In the genomic region with DNA sequence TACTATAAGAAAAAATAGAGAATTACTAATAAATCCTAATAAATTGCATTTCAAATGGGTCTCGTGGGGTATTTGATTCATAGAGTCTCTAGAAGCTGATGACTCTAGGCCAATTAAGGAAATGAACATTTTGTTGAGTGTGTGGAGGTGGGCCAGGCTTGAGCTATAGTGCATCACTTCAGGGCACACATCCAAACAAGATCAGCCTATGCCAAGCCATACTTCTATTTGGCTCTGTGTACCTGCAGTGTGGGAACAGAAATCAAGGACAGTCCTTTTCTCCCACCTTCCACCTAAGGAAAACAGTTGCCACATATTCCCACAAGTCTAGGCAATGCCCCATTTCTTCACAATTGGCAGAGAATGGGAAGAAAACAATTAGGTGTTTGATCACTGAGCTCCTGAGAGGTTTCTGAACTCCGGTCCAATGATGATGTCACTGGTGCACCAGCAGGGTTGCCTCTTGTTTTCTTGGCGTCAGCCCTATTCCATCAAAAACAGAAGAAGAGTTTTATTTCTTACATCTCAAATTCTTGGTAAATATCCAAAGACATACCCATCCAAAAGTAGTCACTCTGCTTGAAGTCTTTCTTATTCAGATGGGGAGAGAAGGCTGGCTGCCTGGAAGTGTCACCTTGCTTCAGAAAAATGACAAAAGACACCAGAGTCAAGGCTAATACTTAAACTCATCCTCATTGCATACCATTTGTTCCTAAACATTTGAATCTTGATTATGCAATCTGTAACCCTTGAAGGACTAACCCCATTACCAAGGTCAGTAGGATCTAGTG, we compare ENCODE assay signal across 16 mouse cellular contexts.
DNase-seq lines count a peak whose midpoint lies in the region; ATAC-seq and TF ChIP-seq lines count a peak whose summit lies in the region.
"Had no signal": no experiment of that assay in that cellular context is flagged by ENCODE, and none has a peak within 500 bp of the region (broad histone marks: within the 10 kb centered on the region; RNA-seq: fewer than 3 reads in every experiment).

No protein-coding gene starts in this region.

- no peak overlapping the region for H3K4me2 ChIP-seq in midbrain, embryonic 11.5 days
- H3K4me2 ChIP-seq: hindbrain, embryonic 15.5 days; liver, embryonic 13.5 days; neural tube, embryonic 15.5 days had no signal

- ATAC-seq in cerebellum, adult (ENCODE audit: insufficient number of reproducible peaks, low FRiP score, low TSS enrichment), result peak; percentile 51; the same call in 1 of the 2 replicates
- no peak for ATAC-seq in midbrain, embryonic 11.5 days (ENCODE audit: low FRiP score)
- ATAC-seq: Patski had no signal

- H3K9me3 ChIP-seq in midbrain, embryonic 11.5 days (ENCODE audit: control insufficient read depth, low read length), result no peaks in the 10 kb centered on the region
- H3K9me3 ChIP-seq: hindbrain, embryonic 15.5 days; liver, embryonic 13.5 days; neural tube, embryonic 15.5 days had no signal

- DNase-seq in cerebellum, postnatal 4 days (ENCODE audit: low spot score in 2 of 2), result no peak
- DNase-seq in lung, postnatal 10 days, result peak; percentile 3
- no peak for DNase-seq in lung, postnatal 25 days (ENCODE audit: low spot score)
- DNase-seq in cerebellum, adult 9-11 months, result peak; percentile 33
- no peak for DNase-seq in midbrain, embryonic 11.5 days (ENCODE audit: low spot score, missing footprints)
- no peak for DNase-seq in spleen, postnatal 14 days (ENCODE audit: low spot score in 2 of 2)
- no peak for DNase-seq in gastrocnemius, adult 2 months
- DNase-seq: kidney, adult 18-20 months; kidney, postnatal 4 days; liver, embryonic 13.5 days; retina, postnatal 1 day; thymus, postnatal 14 days had no signal

- intact Hi-C loops in gastrocnemius, adult 2 months (cut with DNase I), result no loop called here

- no peaks in the 10 kb centered on the region for H3K4me1 ChIP-seq in midbrain, embryonic 11.5 days (ENCODE audit: control insufficient read depth, insufficient read depth, low read length)
- H3K4me1 ChIP-seq: hindbrain, embryonic 15.5 days; liver, embryonic 13.5 days had no signal

- H3K27me3 ChIP-seq in midbrain, embryonic 11.5 days (ENCODE audit: control insufficient read depth, insufficient read depth, low read length), result no peaks in the 10 kb centered on the region
- H3K27me3 ChIP-seq: hindbrain, embryonic 15.5 days; liver, embryonic 13.5 days; neural tube, embryonic 15.5 days; Patski had no signal

- TF ChIP-seq CTCF in gastrocnemius, adult 2 months (IDR thresholded peaks at IDR 0.05), result no peak

- H3K9ac ChIP-seq in midbrain, embryonic 11.5 days (ENCODE audit: low read length), result no peak overlapping the region
- H3K9ac ChIP-seq: hindbrain, embryonic 15.5 days; liver, embryonic 13.5 days; neural tube, embryonic 15.5 days had no signal

- no peak overlapping the region for H3K4me3 ChIP-seq in midbrain, embryonic 11.5 days (ENCODE audit: low read depth, low read length)
- no peak overlapping the region for H3K4me3 ChIP-seq in gastrocnemius, adult 2 months
- H3K4me3 ChIP-seq: hindbrain, embryonic 15.5 days; liver, embryonic 13.5 days; neural tube, embryonic 15.5 days had no signal

- no peaks in the 10 kb centered on the region for H3K36me3 ChIP-seq in midbrain, embryonic 11.5 days (ENCODE audit: control insufficient read depth, insufficient read depth, low read length)
- H3K36me3 ChIP-seq: hindbrain, embryonic 15.5 days; liver, embryonic 13.5 days; neural tube, embryonic 15.5 days had no signal

- no peak overlapping the region for H3K27ac ChIP-seq in midbrain, embryonic 11.5 days (ENCODE audit: low read depth, low read length)
- no peak overlapping the region for H3K27ac ChIP-seq in gastrocnemius, adult 2 months
- H3K27ac ChIP-seq: hindbrain, embryonic 15.5 days; liver, embryonic 13.5 days; neural tube, embryonic 15.5 days had no signal

- 85% methylated on average over 3 of the region's 3 CpGs for WGBS in midbrain, embryonic 11.5 days

Comparison
In these comparisons a context has a peak if more than half of its experiments do, and no peak if none do; other contexts are left out.
1. DNase-seq: peak in lung, postnatal 10 days (single experiment) and cerebellum, adult 9-11 months (single experiment); none in cerebellum, postnatal 4 days (0 of 2), lung, postnatal 25 days (single experiment), midbrain, embryonic 11.5 days (single experiment), spleen, postnatal 14 days (0 of 2) and gastrocnemius, adult 2 months (single experiment).